Mouse (Mus musculus) CH12.LX (cell line): ENCODE results near the gene AL732309.1. TPM values are rescaled to one million over a fixed set of nuclear protein-coding genes. Genes with fewer than 3 reads are reported as not detected.

ENCODE experiments used
- DNase-seq: peaks from one replicate; pipeline ENCODE4 v3.0.0-alpha.2; 2013; ENCODE audit errors: extremely low read depth
- H3K27ac ChIP-seq: 2 replicates; pipeline ENCODE4 v1.5.1; 2012; ENCODE audit warnings: low read depth, mild to moderate bottlenecking, control low read depth, moderate library complexity; ENCODE audit not compliant: insufficient read depth
- H3K27me3 ChIP-seq: replicated peaks from 2 replicates; pipeline ENCODE3; 2012; ENCODE audit warnings: inconsistent platforms
- H3K36me3 ChIP-seq, 2 experiments: replicated peaks in 1 of 2; 2 replicates each; pipeline versions ENCODE3 to v1.6.1; 2012; ENCODE audit warnings: inconsistent platforms in 1 of 2, low read length in 1 of 2, mild to moderate bottlenecking in 1 of 2, mixed read lengths in 1 of 2, moderate library complexity in 1 of 2; ENCODE audit not compliant: control insufficient read depth in 1 of 2, insufficient read depth in 1 of 2
- H3K4me1 ChIP-seq, 2 experiments: 2 replicates each; pipeline ENCODE4 v1.6.1; 2012; ENCODE audit warnings: inconsistent platforms in 1 of 2, moderate library complexity in 1 of 2; ENCODE audit not compliant: insufficient read depth in 2 of 2, control insufficient read depth in 1 of 2
- H3K4me2 ChIP-seq: 2 replicates; pipeline ENCODE4 v1.6.1; 2012; ENCODE audit warnings: low read depth, mild to moderate bottlenecking, control low read depth; ENCODE audit not compliant: poor library complexity, insufficient read depth, severe bottlenecking
- H3K4me3 ChIP-seq, 3 experiments: fragments of 150-350 bp in 1 of 3; sonication (generic) in 1 of 3; replicated peaks in 1 of 3; 2 replicates each; pipeline versions ENCODE3 to v1.5.1; 2011 to 2012; ENCODE audit warnings: low read depth in 2 of 3, low read length in 2 of 3, mild to moderate bottlenecking in 2 of 3, moderate library complexity in 2 of 3, control low read depth in 1 of 3, improper control_type of control experiment in 1 of 3, inconsistent platforms in 1 of 3, mixed read lengths in 1 of 3; ENCODE audit not compliant: poor library complexity in 1 of 3
- H3K79me2 ChIP-seq: replicated peaks from 2 replicates; pipeline ENCODE4 v1.6.1; 2012; ENCODE audit warnings: mild to moderate bottlenecking, moderate library complexity; ENCODE audit not compliant: control insufficient read depth, poor library complexity, insufficient read depth, severe bottlenecking; ENCODE audit errors: extremely low read depth
- H3K9ac ChIP-seq: 2 replicates; pipeline ENCODE4 v1.6.1; 2012; ENCODE audit warnings: low read depth, mild to moderate bottlenecking, control low read depth, moderate library complexity; ENCODE audit not compliant: insufficient read depth
- H3K9me3 ChIP-seq: replicated peaks from 2 replicates; pipeline ENCODE3; 2012; ENCODE audit warnings: low read length, inconsistent platforms, mixed read lengths
- BHLHE40 ChIP-seq: IDR thresholded peaks from 2 replicates; pipeline ENCODE4 v1.6.1; 2011; ENCODE audit warnings: mild to moderate bottlenecking, low read depth, low read length, improper control_type of control experiment
- CHD1 ChIP-seq: IDR thresholded peaks from 2 replicates; pipeline ENCODE4 v1.6.1; 2012; ENCODE audit warnings: low read depth, low read length, improper control_type of control experiment, inconsistent platforms
- CHD2 ChIP-seq: IDR thresholded peaks from 2 replicates; pipeline ENCODE4 v1.6.1; 2011; ENCODE audit warnings: low read length, improper control_type of control experiment
- CTCF ChIP-seq, 2 experiments: IDR thresholded peaks in 1 of 2; conservative IDR thresholded peaks in 1 of 2; 2 replicates each; pipeline ENCODE4 v1.5.1; 2011 to 2012; ENCODE audit warnings: low read depth in 2 of 2, low read length in 2 of 2, improper control_type of control experiment in 1 of 2, inconsistent platforms in 1 of 2, mild to moderate bottlenecking in 1 of 2, moderate library complexity in 1 of 2
- E2F4 ChIP-seq: IDR thresholded peaks from 2 replicates; pipeline ENCODE4 v1.6.1; 2011; ENCODE audit warnings: low read depth, low read length, improper control_type of control experiment; ENCODE audit not compliant: insufficient replicate concordance
- ELF1 ChIP-seq: IDR thresholded peaks from 2 replicates; pipeline ENCODE4 v1.6.1; 2014; ENCODE audit warnings: low read depth, mild to moderate bottlenecking, inconsistent platforms, low read length, improper control_type of control experiment
- EP300 ChIP-seq: IDR thresholded peaks from 2 replicates; pipeline ENCODE4 v1.6.1; 2011; ENCODE audit warnings: low read length, improper control_type of control experiment
- ETS1 ChIP-seq: conservative IDR thresholded peaks from 2 replicates; pipeline ENCODE4 v1.6.1; 2012; ENCODE audit warnings: low read depth, mild to moderate bottlenecking, inconsistent platforms, low read length, improper control_type of control experiment, moderate library complexity
- GABPA ChIP-seq: IDR thresholded peaks from 2 replicates; pipeline ENCODE4 v1.6.1; 2012; ENCODE audit warnings: low read depth, low read length, improper control_type of control experiment, inconsistent platforms; ENCODE audit not compliant: insufficient replicate concordance
- HCFC1 ChIP-seq: IDR thresholded peaks from 2 replicates; pipeline ENCODE4 v1.6.1; 2012; ENCODE audit warnings: low read depth, mild to moderate bottlenecking, inconsistent platforms, low read length, improper control_type of control experiment
- IRF4 ChIP-seq: IDR thresholded peaks from 2 replicates; pipeline ENCODE4 v1.6.1; 2014; ENCODE audit warnings: low read depth, mild to moderate bottlenecking, inconsistent platforms, low read length, improper control_type of control experiment
- JUN ChIP-seq: IDR thresholded peaks from 2 replicates; pipeline ENCODE4 v1.6.1; 2011; ENCODE audit warnings: low read depth, mild to moderate bottlenecking, low read length, improper control_type of control experiment, moderate library complexity; ENCODE audit not compliant: insufficient read depth
- JUND ChIP-seq: conservative IDR thresholded peaks from 2 replicates; pipeline ENCODE4 v1.6.1; 2011; ENCODE audit warnings: low read depth, low read length, improper control_type of control experiment
- KAT2A ChIP-seq: IDR thresholded peaks from 2 replicates; pipeline ENCODE4 v1.6.1; 2012; ENCODE audit warnings: low read length, improper control_type of control experiment, inconsistent platforms; ENCODE audit not compliant: insufficient replicate concordance
- MAFK ChIP-seq: IDR thresholded peaks from 2 replicates; pipeline ENCODE4 v1.6.1; 2011; ENCODE audit warnings: low read length, improper control_type of control experiment; ENCODE audit not compliant: insufficient replicate concordance
- MAX ChIP-seq: IDR thresholded peaks from 2 replicates; pipeline ENCODE4 v1.6.1; 2011; ENCODE audit warnings: low read length, improper control_type of control experiment
- MAZ ChIP-seq: IDR thresholded peaks from 2 replicates; pipeline ENCODE4 v1.6.1; 2012; ENCODE audit warnings: low read depth, mild to moderate bottlenecking, inconsistent platforms, low read length, improper control_type of control experiment, moderate library complexity
- MEF2A ChIP-seq: IDR thresholded peaks from 2 replicates; pipeline ENCODE4 v1.6.1; 2014; ENCODE audit warnings: low read depth, mild to moderate bottlenecking, inconsistent platforms, low read length, improper control_type of control experiment, borderline replicate concordance
- MXI1 ChIP-seq: IDR thresholded peaks from 2 replicates; pipeline ENCODE4 v1.6.1; 2011; ENCODE audit warnings: mild to moderate bottlenecking, low read depth, low read length, improper control_type of control experiment
- MYC ChIP-seq: IDR thresholded peaks from 2 replicates; pipeline ENCODE4 v1.6.1; 2011; ENCODE audit warnings: low read depth, mild to moderate bottlenecking, improper control_type of control experiment, low read length
- NELFE ChIP-seq: IDR thresholded peaks from 2 replicates; pipeline ENCODE4 v1.6.1; 2011; ENCODE audit warnings: low read depth, low read length, improper control_type of control experiment
- NRF1 ChIP-seq: IDR thresholded peaks from 2 replicates; pipeline ENCODE4 v1.6.1; 2014; ENCODE audit warnings: low read depth, mild to moderate bottlenecking, inconsistent platforms, low read length, improper control_type of control experiment, moderate library complexity
- PAX5 ChIP-seq: IDR thresholded peaks from 2 replicates; pipeline ENCODE4 v1.6.1; 2012; ENCODE audit warnings: low read length, inconsistent platforms, mixed read lengths
- POLR2A ChIP-seq: IDR thresholded peaks from 2 replicates; pipeline ENCODE4 v1.6.1; 2011; ENCODE audit warnings: low read depth, mild to moderate bottlenecking, improper control_type of control experiment, low read length
- POLR2AphosphoS2 ChIP-seq: IDR thresholded peaks from 2 replicates; pipeline ENCODE4 v1.6.1; 2011; ENCODE audit warnings: low read depth, low read length, improper control_type of control experiment
- RAD21 ChIP-seq: IDR thresholded peaks from 2 replicates; pipeline ENCODE4 v1.6.1; 2011; ENCODE audit warnings: low read depth, mild to moderate bottlenecking, low read length, improper control_type of control experiment, moderate library complexity
- RCOR1 ChIP-seq: conservative IDR thresholded peaks from 2 replicates; pipeline ENCODE4 v1.6.1; 2012; ENCODE audit warnings: low read depth, mild to moderate bottlenecking, inconsistent platforms, low read length, improper control_type of control experiment
- SIN3A ChIP-seq: IDR thresholded peaks from 2 replicates; pipeline ENCODE4 v1.6.1; 2012; ENCODE audit warnings: low read length, improper control_type of control experiment, inconsistent platforms
- SMC3 ChIP-seq: IDR thresholded peaks from 2 replicates; pipeline ENCODE4 v1.6.1; 2011; ENCODE audit warnings: low read depth, low read length, improper control_type of control experiment
- TBP ChIP-seq: conservative IDR thresholded peaks from 2 replicates; pipeline ENCODE4 v1.6.1; 2011; ENCODE audit warnings: low read depth, low read length, improper control_type of control experiment
- TCF12 ChIP-seq: IDR thresholded peaks from 2 replicates; pipeline ENCODE4 v1.6.1; 2014; ENCODE audit warnings: low read depth, mild to moderate bottlenecking, inconsistent platforms, low read length, improper control_type of control experiment
- UBTF ChIP-seq: IDR thresholded peaks from 2 replicates; pipeline ENCODE4 v1.6.1; 2012; ENCODE audit warnings: low read depth, mild to moderate bottlenecking, inconsistent platforms, low read length, improper control_type of control experiment, moderate library complexity
- USF1 ChIP-seq: IDR thresholded peaks from 2 replicates; pipeline ENCODE4 v1.6.1; 2014; ENCODE audit warnings: low read depth, mild to moderate bottlenecking, inconsistent platforms, low read length, improper control_type of control experiment
- USF2 ChIP-seq: conservative IDR thresholded peaks from 2 replicates; pipeline ENCODE4 v1.6.1; 2011; ENCODE audit warnings: low read depth, low read length, improper control_type of control experiment
- ZC3H11A ChIP-seq: IDR thresholded peaks from 2 replicates; pipeline ENCODE4 v1.6.1; 2012; ENCODE audit warnings: low read depth, mild to moderate bottlenecking, inconsistent platforms, low read length, improper control_type of control experiment
- ZKSCAN1 ChIP-seq: IDR thresholded peaks from 2 replicates; pipeline ENCODE4 v1.6.1; 2012; ENCODE audit warnings: low read depth, inconsistent platforms, low read length, improper control_type of control experiment, borderline replicate concordance
- ZMIZ1 ChIP-seq: IDR thresholded peaks from 2 replicates; pipeline ENCODE4 v1.6.1; 2012; ENCODE audit warnings: low read depth, mild to moderate bottlenecking, inconsistent platforms, low read length, improper control_type of control experiment
- ZNF384 ChIP-seq: IDR thresholded peaks from 2 replicates; pipeline ENCODE4 v1.6.1; 2012; ENCODE audit warnings: low read depth, low read length, improper control_type of control experiment, inconsistent platforms
- dilution Hi-C: fragments of 300-500 bp; cut with MboI; formaldehyde crosslinking; loops from 2 replicates; pipeline ENCODE4 v1.14.3; 2020; ENCODE audit warnings: low sequenced_read_pairs; ENCODE audit not compliant: extremely low pct_unique_long_range_greater_than_20kb, extremely low pct_ligation_motif_present
- in situ Hi-C: fragments of 300-500 bp; cut with MboI; formaldehyde crosslinking; loops from 3 replicates; pipeline ENCODE4 v1.14.3; 2019; ENCODE audit warnings: low sequenced_read_pairs, low pct_ligation_motif_present, low pct_unique_long_range_greater_than_20kb, mixed read lengths
- polyA plus RNA-seq: library from polyadenylated mRNA; unstranded; fragments of >175 nt; gene quantifications from 2 replicates; pipeline ENCODE4 v1.2.1, GENCODE M21; 2012; ENCODE audit warnings: low read depth; ENCODE audit not compliant: insufficient read length
- total RNA-seq, 2 experiments: library from RNA; depleted of rRNA; stranded (reverse); fragments of 300-350 nt in 1 of 2; fragments of >200 nt in 1 of 2; gene quantifications; 2 replicates each; pipeline ENCODE4 v1.2.3; 2012 to 2014

Gene AL732309.1
- total and polyA plus RNA-seq, 3 experiments: 4.5 to 8.9 (median 6.7) TPM

GRCm38 (mm10) chr2:25292856-25293255 is 46.2 kb upstream of the AL732309.1 start:
- peaks cover 2 to 4% of the 10 kb centered on the region in 2 experiments; a peak in 3 of 4 replicates for H3K4me1 ChIP-seq
- no peak overlapping the region for H3K4me3 ChIP-seq
- H3K27me3 ChIP-seq: peaks cover 72% of the 10 kb centered on the region
- H3K9ac ChIP-seq: no peak overlapping the region
- no peaks in the 10 kb centered on the region for H3K36me3 ChIP-seq
- DNase-seq: peak; percentile 65
- H3K9me3 ChIP-seq: no peaks in the 10 kb centered on the region
- no peak overlapping the region for H3K27ac ChIP-seq
- TF ChIP-seq ZNF384 (no peak), CHD1 (no peak), POLR2A (no peak), SIN3A (peak; percentile 45; the same call in 1 of the 2 replicates), UBTF (0 out of 2 replicates have a peak, but pooled peaks have one; percentile 19), MAZ (no peak), ZKSCAN1 (no peak), ZMIZ1 (no peak), EP300 (no peak), ETS1 (no peak), SMC3 (peak; percentile 78), JUN (no peak), RCOR1 (no peak), JUND (no peak), RAD21 (peak; percentile 34), MAFK (no peak), TBP (no peak), NELFE (no peak), HCFC1 (no peak), MEF2A (no peak), MAX (no peak), POLR2AphosphoS2 (no peak), GABPA (no peak), KAT2A (no peak), ELF1 (no peak), MXI1 (no peak), NRF1 (no peak), IRF4 (no peak), PAX5 (no peak), USF2 (no peak), E2F4 (no peak), BHLHE40 (no peak), USF1 (no peak), CHD2 (no peak), CTCF (conservative IDR thresholded peaks at IDR 0.05 in 1 of 2, IDR thresholded peaks at IDR 0.05 in 1 of 2; ENCODE audit: low read depth in 2 of 2, low read length in 2 of 2) (peak; percentile 45 to 79), MYC (no peak), TCF12 (no peak), ZC3H11A (no peak)
- H3K4me2 ChIP-seq: peak overlapping the region; percentile 78
- dilution Hi-C loops: no loop called here
- H3K79me2 ChIP-seq: no peaks in the 10 kb centered on the region
- in situ Hi-C loops: no loop called here
